Mouse (Mus musculus) embryonic fibroblast, embryonic 13.5 days (primary cell): ENCODE data around the gene Stk32c.

Experiments
- CTCF ChIP-seq: IDR thresholded peaks from 2 replicates; pipeline ENCODE4 v1.5.1; 2011; ENCODE audit warnings: mild to moderate bottlenecking, control low read depth, low read length, moderate library complexity, borderline replicate concordance; ENCODE audit not compliant: insufficient read depth
- POLR2A ChIP-seq: IDR thresholded peaks from 2 replicates; pipeline ENCODE4 v1.6.1; 2011; ENCODE audit warnings: low read depth, mild to moderate bottlenecking, control low read depth, low read length, moderate library complexity

- TF ChIP-seq CTCF (no peak), POLR2A (no peak)
Observed at GRCm38 (mm10) chr7:139095282-139095681, 117.8 kb downstream of the Stk32c start.
